Mouse (Mus musculus) T-cell, adult 2 months (primary cell): Measurements from ENCODE around the gene Ddx50.
"Not testable (repeated sequence)": the region's sequence is repeated elsewhere in the genome, so short reads cannot be mapped to it uniquely, and the experiment has no call there.

ENCODE experiments used
- DNase-seq: peaks from one replicate; pipeline ENCODE4 v3.0.0; 2022; ENCODE audit warnings: low spot score

Ddx50 gene

GRCm38 (mm10) chr10:62601053-62601791 is 49.8 kb downstream of the Ddx50 start:
- DNase-seq = peak; percentile 38

- no peak for DNase-seq
Measured at GRCm38 (mm10) chr10:62600056-62600455, 51.0 kb downstream of the Ddx50 start.

GRCm38 (mm10) chr10:62599311-62599710 is 51.7 kb downstream of the Ddx50 start:
- DNase-seq = not testable (repeated sequence)

- no peak for DNase-seq
Measured at GRCm38 (mm10) chr10:62592496-62592895, 58.5 kb downstream of the Ddx50 start.

- peak; percentile 88 for DNase-seq
Measured at GRCm38 (mm10) chr10:62590200-62590599, 60.8 kb downstream of the Ddx50 start.

GRCm38 (mm10) chr10:62588616-62589015 is 62.4 kb downstream of the Ddx50 start:
- DNase-seq = no peak

- no peak for DNase-seq
Measured at GRCm38 (mm10) chr10:62583245-62583644, 67.8 kb downstream of the Ddx50 start.

- DNase-seq = no peak
Measured at GRCm38 (mm10) chr10:62582701-62583100, 68.3 kb downstream of the Ddx50 start.

GRCm38 (mm10) chr10:62582263-62582662 is 68.8 kb downstream of the Ddx50 start:
- no peak for DNase-seq

- DNase-seq = not testable (repeated sequence)
Measured at GRCm38 (mm10) chr10:62579129-62579528, 71.9 kb downstream of the Ddx50 start.

GRCm38 (mm10) chr10:62578338-62579100 is 72.5 kb downstream of the Ddx50 start, which contains the start of gene Kif1bp:
Kif1bp (minus strand) TSS chr10:62578457.
- peak; percentile 94 for DNase-seq

- DNase-seq = no peak
Measured at GRCm38 (mm10) chr10:62577673-62578337, 73.2 kb downstream of the Ddx50 start.

GRCm38 (mm10) chr10:62575001-62575400 is 76.0 kb downstream of the Ddx50 start:
- no peak for DNase-seq

GRCm38 (mm10) chr10:62570126-62570871 is 80.7 kb downstream of the Ddx50 start:
- no peak for DNase-seq

- DNase-seq = no peak
Measured at GRCm38 (mm10) chr10:62568861-62569260, 82.2 kb downstream of the Ddx50 start.
